Mouse (Mus musculus) neural tube, embryonic 15.5 days (tissue): ENCODE measurements around the gene Gucd1. TPM values are rescaled to one million over a fixed set of nuclear protein-coding genes. Genes with fewer than 3 reads are reported as not detected.
"Not testable (repeated sequence)": the region's sequence is repeated elsewhere in the genome, so short reads cannot be mapped to it uniquely, and the experiment has no call there.

Experiments used
- ATAC-seq: fragments of 200-750 bp; cut with Nextera tagmentation; 2 replicates; pipeline ENCODE4 v1.8.0; 2017; ENCODE audit warnings: mild to moderate bottlenecking, moderate TSS enrichment, moderate library complexity; ENCODE audit not compliant: low FRiP score
- H3K27ac ChIP-seq: fragments of 300-500 bp; sonication (generic); replicated peaks from 2 replicates; pipeline ENCODE4 v1.5.1; 2015; ENCODE audit warnings: mild to moderate bottlenecking, inconsistent platforms
- H3K27me3 ChIP-seq: fragments of 300-500 bp; sonication (generic); replicated peaks from 2 replicates; pipeline ENCODE4 v1.6.1; 2015; ENCODE audit warnings: inconsistent platforms
- H3K36me3 ChIP-seq: fragments of 300-500 bp; sonication (generic); 2 replicates; pipeline ENCODE4 v1.6.1; 2015; ENCODE audit warnings: inconsistent platforms
- H3K4me1 ChIP-seq: fragments of 300-500 bp; sonication (generic); 2 replicates; pipeline ENCODE4 v1.6.1; 2015; ENCODE audit warnings: inconsistent platforms
- H3K4me2 ChIP-seq: fragments of 300-500 bp; sonication (generic); 2 replicates; pipeline ENCODE4 v1.6.1; 2015; ENCODE audit warnings: inconsistent platforms, mild to moderate bottlenecking, moderate library complexity
- H3K4me3 ChIP-seq: fragments of 300-500 bp; sonication (generic); replicated peaks from 2 replicates; pipeline ENCODE4 v1.5.1; 2015; ENCODE audit warnings: mild to moderate bottlenecking, inconsistent platforms
- H3K9ac ChIP-seq: fragments of 300-500 bp; sonication (generic); replicated peaks from 2 replicates; pipeline ENCODE4 v1.6.1; 2015; ENCODE audit warnings: mild to moderate bottlenecking, inconsistent platforms
- H3K9me3 ChIP-seq: fragments of 300-500 bp; sonication (generic); replicated peaks from 2 replicates; pipeline ENCODE4 v1.6.1; 2016; ENCODE audit warnings: inconsistent platforms
- WGBS: fragments of 180-500 bp; shearing (Covaris S2); methylation state at CpG from one replicate; pipeline ENCODE4 v1.1.7; 2015; ENCODE audit warnings: mixed read lengths; 5-methylcytosine and 5-hydroxymethylcytosine counted together
- polyA plus RNA-seq: library from polyadenylated mRNA; unstranded; fragments of >200 nt; fragmentation: Nextera tagmentation; extraction: Ambion mirVana; gene quantifications from 2 replicates; pipeline ENCODE4 v1.2.1, GENCODE M21; 2015

The Gucd1 gene
- polyA plus RNA-seq, 1 experiment from 2014 or later: 19.1 TPM

- no peak for ATAC-seq
- Histone ChIP-seq H3K9me3 (no peaks in the 10 kb centered on the region), H3K4me2 (no peak overlapping the region), H3K9ac (no peak overlapping the region), H3K36me3 (no peaks in the 10 kb centered on the region), H3K4me3 (no peak overlapping the region), H3K27me3 (no peaks in the 10 kb centered on the region), H3K4me1 (no peaks in the 10 kb centered on the region), H3K27ac (no peak overlapping the region)
- 41% methylated on average over 3 of the region's 3 CpGs for WGBS
These were observed 18.0 kb downstream of the Gucd1 start for GRCm38 (mm10) chr10:75499791-75500190.

GRCm38 (mm10) chr10:75499214-75499613 is 18.6 kb downstream of the Gucd1 start:
- not testable (repeated sequence) for H3K9ac ChIP-seq, ATAC-seq
- WGBS: 94% methylated on average over 7 of the region's 7 CpGs

GRCm38 (mm10) chr10:75495921-75496320 is 21.9 kb downstream of the Gucd1 start:
- Histone ChIP-seq H3K4me3 (no peak overlapping the region), H3K27me3 (no peaks in the 10 kb centered on the region), H3K9ac (no peak overlapping the region), H3K4me2 (no peak overlapping the region), H3K27ac (no peak overlapping the region), H3K36me3 (no peaks in the 10 kb centered on the region), H3K9me3 (no peaks in the 10 kb centered on the region), H3K4me1 (no peaks in the 10 kb centered on the region)
- no peak for ATAC-seq

More at GRCm38 (mm10) chr10:75499214-75499613, 18.6 kb downstream of the Gucd1 start:
- H3K4me3 ChIP-seq, H3K9me3 ChIP-seq, H3K27ac ChIP-seq, H3K36me3 ChIP-seq, H3K27me3 ChIP-seq, H3K4me1 ChIP-seq, H3K4me2 ChIP-seq: not testable (repeated sequence)

DNA sequence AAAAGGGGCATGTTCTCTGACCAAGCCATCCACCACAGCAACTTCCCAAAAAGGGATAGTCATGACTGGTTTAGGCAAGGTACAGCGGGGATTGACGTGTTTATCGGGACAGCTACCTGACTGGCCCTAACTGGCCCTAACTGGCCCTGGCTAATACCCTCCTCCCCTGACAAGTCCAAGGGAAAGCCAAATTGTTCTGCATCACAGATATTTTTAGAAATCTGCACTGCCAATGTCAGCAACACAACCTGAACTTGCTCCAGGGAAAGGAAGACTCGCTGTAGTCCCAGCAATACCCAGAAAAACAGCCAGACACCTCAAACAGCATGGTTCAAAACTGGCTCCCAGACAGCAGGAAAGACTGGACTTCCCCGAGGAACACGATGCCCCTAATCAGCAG is 22.5 kb downstream of the Gucd1 start:
- Histone ChIP-seq H3K4me2 (no peak overlapping the region), H3K4me1 (no peaks in the 10 kb centered on the region), H3K36me3 (no peaks in the 10 kb centered on the region), H3K9ac (no peak overlapping the region), H3K27me3 (no peaks in the 10 kb centered on the region), H3K4me3 (no peak overlapping the region), H3K27ac (no peak overlapping the region), H3K9me3 (no peaks in the 10 kb centered on the region)
- ATAC-seq: no peak
- 83% methylated on average over 6 of the region's 6 CpGs for WGBS

- H3K4me1 ChIP-seq: no peaks in the 10 kb centered on the region
- 89% methylated on average over 2 of the region's 2 CpGs for WGBS
- no peaks in the 10 kb centered on the region for H3K27me3 ChIP-seq
- H3K4me3 ChIP-seq: no peak overlapping the region
- no peak overlapping the region for H3K4me2 ChIP-seq
- H3K9ac ChIP-seq: no peak overlapping the region
- no peaks in the 10 kb centered on the region for H3K36me3 ChIP-seq
- H3K9me3 ChIP-seq: no peaks in the 10 kb centered on the region
- ATAC-seq: no peak
- no peak overlapping the region for H3K27ac ChIP-seq
These were observed 25.9 kb downstream of the Gucd1 start for GRCm38 (mm10) chr10:75491936-75492262.

DNA sequence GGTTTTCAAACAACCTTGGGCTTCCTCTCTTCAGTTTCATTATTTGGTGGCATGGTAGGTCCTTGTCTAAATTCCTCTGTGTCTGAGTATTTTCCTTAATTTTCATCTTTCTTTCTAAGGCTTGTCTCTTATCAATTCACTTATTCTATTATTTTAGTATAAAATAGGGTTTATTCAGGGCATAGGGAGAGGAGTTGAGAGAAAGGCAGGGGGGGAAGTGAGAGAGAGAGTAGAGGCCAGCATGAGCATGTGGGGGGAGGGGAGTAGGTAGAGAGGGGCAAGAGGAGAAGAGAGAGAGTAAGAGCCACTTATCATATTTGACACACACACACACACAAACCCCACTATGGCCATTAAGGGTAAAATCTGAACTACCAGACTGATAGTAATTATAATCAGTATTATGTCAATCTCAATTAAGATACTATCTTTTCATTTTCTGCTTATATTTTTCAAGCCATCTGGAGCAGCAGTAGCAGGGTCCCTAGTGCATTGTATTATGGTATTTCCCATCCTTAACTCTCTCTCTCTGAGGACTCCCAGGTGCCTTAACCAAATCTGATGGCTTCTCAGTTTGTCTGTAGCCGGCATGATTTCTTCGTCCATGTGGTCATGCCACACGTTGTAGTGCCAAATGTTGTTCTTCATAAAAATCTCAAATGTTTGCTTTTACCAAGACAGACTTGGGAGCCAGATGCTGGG is 26.4 kb downstream of the Gucd1 start:
- no peak overlapping the region for H3K27ac ChIP-seq
- H3K4me3 ChIP-seq: no peak overlapping the region
- WGBS: 55% methylated on average over 3 of the region's 3 CpGs
- H3K36me3 ChIP-seq: no peaks in the 10 kb centered on the region
- H3K27me3 ChIP-seq: no peaks in the 10 kb centered on the region
- no peaks in the 10 kb centered on the region for H3K4me1 ChIP-seq
- no peaks in the 10 kb centered on the region for H3K9me3 ChIP-seq
- no peak for ATAC-seq
- no peak overlapping the region for H3K4me2 ChIP-seq
- H3K9ac ChIP-seq: no peak overlapping the region

DNA sequence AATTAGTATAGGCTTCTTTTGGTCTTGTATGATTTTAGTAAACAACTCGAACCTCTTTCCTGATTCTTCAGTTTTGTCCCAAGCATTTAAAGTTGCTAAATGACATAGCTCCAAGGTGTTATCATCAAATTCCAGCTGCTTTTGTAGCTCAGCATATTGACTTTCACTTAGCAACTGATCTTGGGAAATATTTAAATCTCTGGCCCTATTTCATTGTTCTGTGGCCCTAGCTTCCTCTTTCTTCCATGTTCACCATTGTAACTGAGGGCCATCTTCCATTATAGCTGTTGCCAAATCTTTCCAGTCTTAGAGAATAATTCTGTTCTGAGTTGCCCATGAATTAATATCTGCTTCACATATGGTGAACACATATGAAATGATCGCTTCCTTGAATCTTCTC is 27.0 kb downstream of the Gucd1 start:
- no peaks in the 10 kb centered on the region for H3K36me3 ChIP-seq
- WGBS: 85% methylated on average over 2 of the region's 2 CpGs
- H3K9ac ChIP-seq: no peak overlapping the region
- no peaks in the 10 kb centered on the region for H3K9me3 ChIP-seq
- H3K27ac ChIP-seq: no peak overlapping the region
- H3K4me1 ChIP-seq: no peaks in the 10 kb centered on the region; the same call in 1 of the 2 replicates
- H3K4me2 ChIP-seq: no peak overlapping the region
- no peak for ATAC-seq
- no peaks in the 10 kb centered on the region for H3K27me3 ChIP-seq
- no peak overlapping the region for H3K4me3 ChIP-seq

DNA sequence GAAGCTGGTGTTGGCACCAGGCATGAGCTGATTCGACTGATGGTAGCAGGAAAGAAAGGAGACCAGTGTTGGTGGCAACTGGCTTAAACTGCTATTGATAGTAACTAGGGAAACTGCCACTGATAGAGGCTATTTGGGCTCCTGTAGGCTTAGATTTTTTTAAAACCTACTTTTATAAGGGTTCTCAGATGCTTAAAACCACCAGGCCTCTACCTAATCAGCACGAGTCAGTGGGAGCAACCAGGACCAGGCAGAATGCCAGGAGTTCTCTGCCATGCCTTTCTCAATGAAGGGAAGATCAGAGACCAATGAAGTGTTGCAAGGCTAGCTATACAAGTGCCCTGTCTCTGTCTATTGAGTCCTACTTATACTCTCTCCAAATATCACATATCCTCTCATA is 28.2 kb downstream of the Gucd1 start:
- whole genome bisulfite sequencing: 72% methylated on average over 2 of the region's 2 CpGs
- no peak for ATAC-seq
- H3K4me2 ChIP-seq: no peak overlapping the region
- no peaks in the 10 kb centered on the region for H3K36me3 ChIP-seq
- no peak overlapping the region for H3K9ac ChIP-seq
- no peak overlapping the region for H3K4me3 ChIP-seq
- no peaks in the 10 kb centered on the region for H3K9me3 ChIP-seq
- no peaks in the 10 kb centered on the region for H3K27me3 ChIP-seq
- no peak overlapping the region for H3K27ac ChIP-seq
- H3K4me1 ChIP-seq: no peaks in the 10 kb centered on the region; the same call in 1 of the 2 replicates

DNA sequence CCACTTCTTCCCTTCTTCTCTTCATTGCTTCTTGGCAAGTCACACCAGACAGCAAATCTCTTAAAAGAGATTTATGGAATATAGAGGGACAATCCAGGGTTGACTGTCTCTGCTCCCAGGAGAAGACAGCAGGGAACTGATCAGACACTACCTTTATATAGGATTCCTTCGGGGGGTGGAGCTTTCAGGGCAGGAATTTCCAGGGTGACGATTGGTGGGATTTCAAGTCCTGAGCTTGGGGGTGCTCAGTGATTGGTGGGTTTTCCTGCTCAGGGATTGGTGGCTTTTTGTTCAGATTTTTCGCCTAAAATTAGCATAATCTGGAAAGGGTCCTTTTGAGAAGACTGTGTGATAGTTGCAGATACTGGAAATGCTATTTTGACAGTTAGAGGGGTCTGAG is 30.6 kb downstream of the Gucd1 start:
- Histone ChIP-seq H3K27ac (no peak overlapping the region), H3K4me1 (no peaks in the 10 kb centered on the region; the same call in 1 of the 2 replicates), H3K27me3 (no peaks in the 10 kb centered on the region), H3K4me2 (no peak overlapping the region), H3K9me3 (no peaks in the 10 kb centered on the region), H3K4me3 (no peak overlapping the region), H3K36me3 (no peaks in the 10 kb centered on the region), H3K9ac (no peak overlapping the region)
- no peak for ATAC-seq
- 77% methylated on average over 3 of the region's 3 CpGs for WGBS

DNA sequence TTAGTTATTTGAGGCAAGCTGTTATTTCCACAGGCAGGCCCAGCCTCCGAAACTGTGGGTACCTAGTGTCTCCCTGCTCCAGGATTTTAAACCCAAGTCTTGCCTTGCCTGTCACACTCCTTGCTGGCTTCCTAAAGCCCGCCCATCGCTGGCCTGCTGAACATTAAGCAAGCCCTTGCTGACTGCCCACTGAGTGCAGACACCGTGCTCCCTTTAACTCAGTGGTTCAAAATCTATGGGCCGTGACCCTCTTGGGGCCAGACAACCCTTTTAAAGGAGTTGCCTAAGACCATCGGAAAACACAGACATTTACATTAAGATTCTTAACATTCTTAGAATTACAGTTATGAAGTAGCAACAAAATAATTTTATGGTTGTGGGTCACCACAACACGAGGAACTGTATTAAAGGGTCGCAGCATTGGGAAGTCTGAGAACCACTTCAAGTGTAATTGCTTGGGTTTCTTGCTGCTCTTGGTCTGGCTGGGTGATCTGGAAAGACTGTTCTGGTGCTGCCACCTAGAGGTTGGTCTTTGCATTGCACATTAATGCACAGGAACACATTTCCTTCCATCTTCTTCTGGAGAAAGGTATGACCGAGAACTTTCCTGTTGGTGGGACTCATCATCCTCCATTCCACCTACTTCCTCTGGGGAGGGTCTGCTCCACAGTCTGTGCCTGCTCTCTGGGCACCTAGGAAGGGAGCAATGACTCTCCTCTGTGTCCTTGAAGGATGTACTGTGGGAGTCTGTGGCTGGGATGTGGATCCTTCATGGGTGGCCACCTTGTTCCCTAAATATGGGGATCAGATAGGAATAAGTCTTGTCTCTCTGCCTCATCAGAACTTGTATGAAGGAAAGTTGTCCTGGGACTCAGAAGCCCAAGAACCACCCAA is 31.4 kb downstream of the Gucd1 start:
- WGBS: 52% methylated on average over 9 of the region's 9 CpGs
- ATAC-seq: peak; percentile 57; the same call in 1 of the 2 replicates
- H3K4me1 ChIP-seq: no peaks in the 10 kb centered on the region; the same call in 1 of the 2 replicates

DNA sequence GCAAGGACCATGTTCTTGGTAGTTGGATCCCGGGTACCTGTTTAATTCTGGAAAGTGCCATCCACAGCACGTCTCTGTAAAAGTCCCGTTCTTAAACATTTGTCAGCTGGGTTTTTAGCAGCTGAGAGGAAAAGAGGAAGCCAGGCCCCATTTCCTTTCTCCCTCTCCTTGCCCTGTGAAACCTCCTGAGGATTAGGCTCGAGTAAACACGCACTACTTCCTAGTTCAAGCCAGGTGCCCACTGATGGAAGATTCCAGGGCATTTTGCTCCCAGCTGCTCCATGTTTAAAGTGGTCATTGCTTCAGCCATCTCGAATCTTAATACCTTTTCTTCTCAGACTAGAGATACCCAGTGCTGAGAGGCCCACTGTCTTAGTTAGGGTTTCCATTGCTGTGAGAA is 33.0 kb downstream of the Gucd1 start:
- WGBS: 80% methylated on average over 6 of the region's 6 CpGs
- no peak overlapping the region for H3K9ac ChIP-seq
- H3K27ac ChIP-seq: no peak overlapping the region
- no peaks in the 10 kb centered on the region for H3K36me3 ChIP-seq
- H3K4me1 ChIP-seq: no peaks in the 10 kb centered on the region; the same call in 1 of the 2 replicates
- no peak overlapping the region for H3K4me2 ChIP-seq
- H3K9me3 ChIP-seq: no peaks in the 10 kb centered on the region
- no peak for ATAC-seq
- H3K27me3 ChIP-seq: no peaks in the 10 kb centered on the region
- H3K4me3 ChIP-seq: no peak overlapping the region

More for the DNA sequence above, 31.4 kb downstream of the Gucd1 start:
- H3K4me2 ChIP-seq: no peak overlapping the region
- H3K27ac ChIP-seq: no peak overlapping the region
- H3K36me3 ChIP-seq: no peaks in the 10 kb centered on the region
- H3K9me3 ChIP-seq: no peaks in the 10 kb centered on the region
- no peaks in the 10 kb centered on the region for H3K27me3 ChIP-seq
- H3K4me3 ChIP-seq: no peak overlapping the region
- no peak overlapping the region for H3K9ac ChIP-seq

- 92% methylated on average over 6 of the region's 6 CpGs for WGBS
- ATAC-seq: no peak
- Histone ChIP-seq H3K36me3 (no peaks in the 10 kb centered on the region), H3K9me3 (no peaks in the 10 kb centered on the region), H3K4me3 (no peak overlapping the region), H3K27ac (no peak overlapping the region), H3K27me3 (no peaks in the 10 kb centered on the region), H3K9ac (no peak overlapping the region), H3K4me2 (no peak overlapping the region), H3K4me1 (no peaks in the 10 kb centered on the region; the same call in 1 of the 2 replicates)
These were observed 33.7 kb downstream of the Gucd1 start for GRCm38 (mm10) chr10:75484066-75484465.
